Mouse (Mus musculus): ENCODE results near the gene Lmf2.

Gene Lmf2

GRCm38 (mm10) chr15:89372536-89372935 is 17.1 kb upstream of the Lmf2 start:
- in situ Hi-C loops (cut with MseI, MboI), result no loop called here

- in situ Hi-C loops (cut with MseI, MboI), result no loop called here
These were observed 16.6 kb upstream of the Lmf2 start for GRCm38 (mm10) chr15:89372068-89372467.

GRCm38 (mm10) chr15:89365141-89365551 is 9.7 kb upstream of the Lmf2 start:
- in situ Hi-C loops (cut with MseI, MboI), result no loop called here

GRCm38 (mm10) chr15:89363051-89363450 is 7.6 kb upstream of the Lmf2 start:
- in situ Hi-C loops (cut with MseI, MboI), result no loop called here

GRCm38 (mm10) chr15:89358784-89359183 is 3.3 kb upstream of the Lmf2 start:
- in situ Hi-C loops (cut with MseI, MboI), result no loop called here

GRCm38 (mm10) chr15:89356372-89356771 is 913 bp upstream of the Lmf2 start:
- in situ Hi-C loops (cut with MseI, MboI), result no loop called here

- in situ Hi-C loops (cut with MseI, MboI), result no loop called here
These were observed 1.0 kb downstream of the Lmf2 start for GRCm38 (mm10) chr15:89354455-89354854.

- in situ Hi-C loops (cut with MseI, MboI), result no loop called here
These were observed 1.6 kb downstream of the Lmf2 start for GRCm38 (mm10) chr15:89353837-89354236.

GRCm38 (mm10) chr15:89352795-89353194 is 2.7 kb downstream of the Lmf2 start:
- in situ Hi-C loops (cut with MseI, MboI), result no loop called here

GRCm38 (mm10) chr15:89352054-89352453 is 3.4 kb downstream of the Lmf2 start:
- in situ Hi-C loops (cut with MseI, MboI), result no loop called here

- in situ Hi-C loops (cut with MseI, MboI), result no loop called here
These were observed 4.2 kb downstream of the Lmf2 start for GRCm38 (mm10) chr15:89351302-89351701.

GRCm38 (mm10) chr15:89350447-89350846 is 5.0 kb downstream of the Lmf2 start:
- in situ Hi-C loops (cut with MseI, MboI), result no loop called here

GRCm38 (mm10) chr15:89343325-89343724 is 12.1 kb downstream of the Lmf2 start:
- in situ Hi-C loops (cut with MseI, MboI), result no loop called here

GRCm38 (mm10) chr15:89341678-89342077 is 13.8 kb downstream of the Lmf2 start:
- in situ Hi-C loops (cut with MseI, MboI), result no loop called here

- in situ Hi-C loops (cut with MseI, MboI), result no loop called here
These were observed 15.3 kb downstream of the Lmf2 start for GRCm38 (mm10) chr15:89340136-89340535.

GRCm38 (mm10) chr15:89339696-89340095 is 15.8 kb downstream of the Lmf2 start:
- in situ Hi-C loops (cut with MseI, MboI), result no loop called here

- in situ Hi-C loops (cut with MseI, MboI), result no loop called here
These were observed 19.0 kb downstream of the Lmf2 start for GRCm38 (mm10) chr15:89336422-89336821.

GRCm38 (mm10) chr15:89334774-89335537 is 20.5 kb downstream of the Lmf2 start:
- in situ Hi-C loops (cut with MseI, MboI), result no loop called here

- in situ Hi-C loops (cut with MseI, MboI), result no loop called here
These were observed 21.2 kb downstream of the Lmf2 start, which contains the start of gene Miox for GRCm38 (mm10) chr15:89334271-89334670. TSS of gene Miox (plus strand) at chr15:89334398.

- in situ Hi-C loops (cut with MseI, MboI), result no loop called here
These were observed 29.0 kb downstream of the Lmf2 start for GRCm38 (mm10) chr15:89326441-89326840.

- in situ Hi-C loops (cut with MseI, MboI), result no loop called here
These were observed 31.8 kb downstream of the Lmf2 start for GRCm38 (mm10) chr15:89323656-89324055.

GRCm38 (mm10) chr15:89322670-89323522 is 32.6 kb downstream of the Lmf2 start, which contains the start of gene Adm2:
TSS of gene Adm2 (plus strand) at chr15:89322720.
- in situ Hi-C loops (cut with MseI, MboI), result no loop called here

GRCm38 (mm10) chr15:89321264-89321663 is 34.2 kb downstream of the Lmf2 start:
- in situ Hi-C loops (cut with MseI, MboI), result no loop called here
